Mouse (Mus musculus) bone marrow, adult 2 months (tissue): Measurements from ENCODE around the gene Trim71.

Experiments
- CTCF ChIP-seq: fragments of 200-500 bp; IDR thresholded peaks from 2 replicates; pipeline ENCODE4 v1.5.1; 2011; ENCODE audit warnings: low read length, control low read depth; ENCODE audit not compliant: control insufficient read depth, insufficient read depth
- POLR2A ChIP-seq: fragments of 200-500 bp; IDR thresholded peaks from 2 replicates; pipeline ENCODE4 v1.6.1; 2011; ENCODE audit warnings: low read depth, mild to moderate bottlenecking, control low read depth, low read length, borderline replicate concordance; ENCODE audit not compliant: control insufficient read depth

DNA sequence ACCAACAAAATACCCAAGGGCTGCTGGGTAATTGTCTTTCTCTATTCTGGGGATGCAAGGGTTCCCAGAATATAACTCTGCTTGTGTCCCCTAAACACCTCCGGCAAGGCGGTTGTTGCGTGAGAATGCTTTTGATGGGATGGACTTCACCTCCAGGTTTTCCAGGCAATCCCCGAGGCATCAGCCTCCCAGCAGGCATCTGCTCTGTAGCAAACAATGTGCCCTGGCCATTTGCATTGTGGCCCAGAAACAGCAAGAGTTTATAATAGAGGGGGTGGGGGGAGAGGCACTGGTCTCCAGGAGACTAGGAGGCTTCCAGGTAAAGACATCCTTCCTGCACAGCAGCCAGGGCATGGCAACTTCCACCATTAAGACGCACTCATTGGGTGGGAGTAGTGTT is 15.1 kb downstream of the Trim71 start:
- TF ChIP-seq CTCF (no peak), POLR2A (no peak)
